Mouse (Mus musculus) forebrain, embryonic 10.5 days (tissue): ENCODE results near the gene Alox12b. TPM values are rescaled to one million over a fixed set of nuclear protein-coding genes. Genes with fewer than 3 reads are reported as not detected.

ENCODE experiments used
- DNase-seq: peaks from one replicate; pipeline ENCODE4 v3.0.0-alpha.2; 2017; ENCODE audit warnings: low spot score; ENCODE audit errors: extremely low spot score
- H3K27ac ChIP-seq: fragments of 300-500 bp; sonication (generic); 2 replicates; pipeline ENCODE4 v1.5.1; 2016; ENCODE audit warnings: mild to moderate bottlenecking
- H3K27me3 ChIP-seq: fragments of 300-500 bp; sonication (generic); 2 replicates; pipeline ENCODE4 v1.6.1; 2016; ENCODE audit warnings: mild to moderate bottlenecking; ENCODE audit not compliant: poor library complexity, severe bottlenecking
- H3K36me3 ChIP-seq: fragments of 300-500 bp; sonication (generic); replicated peaks from 2 replicates; pipeline ENCODE4 v1.6.1; 2016; ENCODE audit warnings: mild to moderate bottlenecking, moderate library complexity
- H3K4me1 ChIP-seq: fragments of 300-500 bp; sonication (generic); 2 replicates; pipeline ENCODE4 v1.6.1; 2016
- H3K4me3 ChIP-seq: fragments of 300-500 bp; sonication (generic); 2 replicates; pipeline ENCODE4 v1.5.1; 2016; ENCODE audit warnings: mild to moderate bottlenecking, moderate library complexity
- H3K9me3 ChIP-seq: fragments of 300-500 bp; sonication (generic); 2 replicates; pipeline ENCODE4 v1.6.1; 2016; ENCODE audit warnings: mild to moderate bottlenecking, moderate library complexity
- WGBS: fragments of 180-500 bp; shearing (Covaris S2); methylation state at CpG from one replicate; pipeline ENCODE4 v1.1.7; 2016; 5-methylcytosine and 5-hydroxymethylcytosine counted together
- polyA plus RNA-seq: library from polyadenylated mRNA; unstranded; fragments of >200 nt; fragmentation: Nextera tagmentation; extraction: Ambion mirVana; gene quantifications from 2 replicates; pipeline ENCODE4 v1.2.1, GENCODE M21; 2016

Gene Alox12b
- polyA plus RNA-seq, 1 experiment from 2014 or later, result 0.05 TPM

DNA sequence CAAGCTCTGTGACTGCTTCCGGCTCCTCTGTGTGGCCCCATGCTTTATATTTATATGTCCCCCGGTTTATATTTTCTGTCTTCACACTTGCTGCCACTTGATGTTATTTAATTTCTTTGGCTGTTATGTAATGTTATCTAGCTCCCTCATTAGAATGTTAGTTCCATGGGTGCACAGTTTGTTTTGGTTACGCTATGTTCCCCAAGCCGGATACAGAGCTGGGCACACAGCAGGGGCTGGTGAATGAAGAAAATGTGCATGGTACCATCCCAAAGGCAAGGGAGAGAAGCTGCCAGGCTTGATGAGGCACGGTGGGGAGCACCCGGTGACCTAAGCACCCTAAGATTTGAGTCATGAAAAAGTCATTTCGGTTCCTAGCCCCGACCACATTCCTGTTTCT is 3.0 kb upstream of the Alox12b start:
- Histone ChIP-seq H3K4me3 (no peak overlapping the region), H3K27me3 (peaks cover 64% of the 10 kb centered on the region), H3K9me3 (no peaks in the 10 kb centered on the region), H3K36me3 (no peaks in the 10 kb centered on the region), H3K27ac (no peak overlapping the region), H3K4me1 (peaks cover 19% of the 10 kb centered on the region)
- DNase-seq, result no peak
- WGBS, result 87% methylated on average over 8 of the region's 8 CpGs

DNA sequence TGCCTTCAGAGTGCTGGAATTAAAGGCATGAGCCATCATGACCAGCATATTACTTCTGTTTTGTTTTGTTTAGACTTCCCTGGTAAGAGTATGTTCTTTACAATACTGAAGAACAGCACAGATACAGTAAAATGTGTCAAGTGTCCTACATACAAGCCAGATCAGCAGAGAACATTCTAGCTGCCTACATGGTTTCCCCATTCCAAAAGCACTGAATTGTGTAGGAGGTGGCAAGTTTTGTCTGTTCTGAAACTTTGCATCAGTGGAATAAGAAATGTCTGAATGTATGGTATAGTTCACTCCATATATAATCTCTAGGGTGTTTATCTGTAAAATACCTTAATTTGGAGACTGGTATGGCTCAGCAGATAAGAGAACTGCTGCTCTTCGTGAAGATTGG is 1.4 kb upstream of the Alox12b start:
- Histone ChIP-seq H3K9me3 (no peaks in the 10 kb centered on the region), H3K27me3 (peaks cover 72% of the 10 kb centered on the region), H3K4me3 (no peak overlapping the region), H3K36me3 (no peaks in the 10 kb centered on the region), H3K27ac (no peak overlapping the region), H3K4me1 (peaks cover 19% of the 10 kb centered on the region)
- 40% methylated on average over 1 of the region's 1 CpGs for WGBS
- no peak for DNase-seq

DNA sequence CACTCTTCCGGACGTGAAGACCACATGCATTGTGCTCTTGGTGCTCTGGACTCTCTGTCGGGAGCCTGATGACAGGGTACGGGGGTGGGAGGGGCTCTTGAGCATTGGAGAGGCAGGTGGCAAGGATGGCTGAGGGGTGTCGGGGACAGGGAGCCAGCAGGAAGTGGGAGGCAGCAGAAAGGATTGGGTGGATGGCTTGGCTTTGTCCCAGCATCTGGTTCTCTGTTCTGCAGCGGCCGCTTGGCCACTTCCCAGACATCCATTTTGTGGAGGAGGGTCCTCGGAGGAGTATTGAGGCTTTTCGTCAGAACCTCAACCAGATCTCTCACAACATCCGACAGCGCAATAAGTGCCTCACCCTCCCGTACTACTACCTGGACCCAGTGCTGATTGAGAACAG is 12.5 kb downstream of the Alox12b start:
- Histone ChIP-seq H3K9me3 (no peaks in the 10 kb centered on the region), H3K4me1 (no peaks in the 10 kb centered on the region), H3K27ac (no peak overlapping the region), H3K4me3 (no peak overlapping the region), H3K27me3 (peaks cover 14% of the 10 kb centered on the region; the same call in 1 of the 2 replicates), H3K36me3 (no peaks in the 10 kb centered on the region)
- DNase-seq, result no peak
- 89% methylated on average over 12 of the region's 12 CpGs for WGBS

DNA sequence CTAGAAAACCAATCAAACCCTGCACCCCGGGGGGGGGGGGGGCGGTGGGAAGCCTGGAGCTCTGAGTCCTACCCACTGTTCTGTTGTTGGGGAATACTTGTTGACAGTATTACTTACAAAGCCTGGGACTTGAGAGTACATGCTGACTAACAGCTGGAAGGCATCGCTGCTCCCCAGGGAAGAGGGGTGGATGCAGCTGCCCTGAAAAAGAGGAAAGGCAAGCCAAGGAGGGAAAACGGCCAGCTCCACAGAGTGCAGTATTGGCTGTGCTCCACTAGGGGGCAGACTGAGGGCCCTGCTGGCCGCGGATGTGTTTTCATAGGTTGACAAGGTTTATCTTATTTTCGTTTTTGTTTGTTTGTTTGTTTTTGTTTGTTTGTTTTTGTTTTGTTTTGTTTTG is 14.8 kb downstream of the Alox12b start:
- 33% methylated on average over 7 of the region's 7 CpGs for WGBS
- Histone ChIP-seq H3K27me3 (no peaks in the 10 kb centered on the region), H3K4me3 (no peak overlapping the region), H3K9me3 (no peaks in the 10 kb centered on the region), H3K27ac (no peak overlapping the region), H3K4me1 (0 out of 2 replicates have a peak, but pooled peaks cover 7% of the 10 kb centered on the region), H3K36me3 (no peaks in the 10 kb centered on the region)
- peak; percentile 35 for DNase-seq

GRCm38 (mm10) chr11:69172606-69173005 is 15.8 kb downstream of the Alox12b start:
- H3K9me3 ChIP-seq, result no peaks in the 10 kb centered on the region
- no peaks in the 10 kb centered on the region for H3K27me3 ChIP-seq
- H3K4me3 ChIP-seq, result no peak overlapping the region
- no peak for DNase-seq
- H3K36me3 ChIP-seq, result no peaks in the 10 kb centered on the region
- H3K27ac ChIP-seq, result no peak overlapping the region
- H3K4me1 ChIP-seq, result 0 out of 2 replicates have a peak, but pooled peaks cover 7% of the 10 kb centered on the region
- 97% methylated on average over 2 of the region's 2 CpGs for WGBS

- H3K4me1 ChIP-seq, result 0 out of 2 replicates have a peak, but pooled peaks cover 7% of the 10 kb centered on the region
- H3K9me3 ChIP-seq, result no peaks in the 10 kb centered on the region
- no peaks in the 10 kb centered on the region for H3K27me3 ChIP-seq
- 94% methylated on average over 7 of the region's 7 CpGs for WGBS
- H3K4me3 ChIP-seq, result no peak overlapping the region
- no peak for DNase-seq
- H3K36me3 ChIP-seq, result no peaks in the 10 kb centered on the region
- H3K27ac ChIP-seq, result no peak overlapping the region
These were observed 17.9 kb downstream of the Alox12b start for GRCm38 (mm10) chr11:69174722-69175121.

- Histone ChIP-seq H3K4me3 (no peak overlapping the region), H3K27ac (no peak overlapping the region), H3K36me3 (no peaks in the 10 kb centered on the region), H3K27me3 (no peaks in the 10 kb centered on the region), H3K4me1 (0 out of 2 replicates have a peak, but pooled peaks cover 9% of the 10 kb centered on the region), H3K9me3 (no peaks in the 10 kb centered on the region)
- WGBS, result 84% methylated on average over 3 of the region's 3 CpGs
- no peak for DNase-seq
These were observed 21.7 kb downstream of the Alox12b start for GRCm38 (mm10) chr11:69178525-69178924.

- no peaks in the 10 kb centered on the region for H3K9me3 ChIP-seq
- H3K27me3 ChIP-seq, result no peaks in the 10 kb centered on the region
- H3K36me3 ChIP-seq, result no peaks in the 10 kb centered on the region
- 56% methylated on average over 3 of the region's 3 CpGs for WGBS
- DNase-seq, result no peak
- H3K4me3 ChIP-seq, result no peak overlapping the region
- no peak overlapping the region for H3K27ac ChIP-seq
- 0 out of 2 replicates have a peak, but pooled peaks cover 9% of the 10 kb centered on the region for H3K4me1 ChIP-seq
These were observed 22.7 kb downstream of the Alox12b start for GRCm38 (mm10) chr11:69179512-69179911.

DNA sequence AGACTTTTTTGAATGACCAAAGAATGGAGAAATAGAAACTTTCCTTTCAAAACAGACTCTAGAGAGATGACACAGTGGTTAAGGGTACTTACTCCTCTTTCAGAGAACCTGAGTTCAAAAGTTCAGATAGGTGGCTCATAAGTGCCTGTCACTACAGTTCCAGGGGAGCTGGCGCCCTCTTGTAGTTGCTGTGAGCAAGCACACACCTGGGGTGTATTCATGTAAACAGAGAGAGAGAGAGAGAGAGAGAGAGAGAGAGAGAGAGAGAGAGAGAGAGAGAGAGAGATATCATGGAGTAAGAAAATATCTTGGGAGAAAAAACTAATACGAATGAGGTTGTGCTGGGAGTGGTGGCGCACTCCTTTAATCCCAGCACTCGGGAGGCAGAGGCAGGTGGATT is 23.3 kb downstream of the Alox12b start:
- H3K27ac ChIP-seq, result no peak overlapping the region
- H3K4me1 ChIP-seq, result 0 out of 2 replicates have a peak, but pooled peaks cover 4% of the 10 kb centered on the region
- H3K9me3 ChIP-seq, result no peaks in the 10 kb centered on the region
- no peak overlapping the region for H3K4me3 ChIP-seq
- no peaks in the 10 kb centered on the region for H3K36me3 ChIP-seq
- 82% methylated on average over 4 of the region's 4 CpGs for WGBS
- no peak for DNase-seq
- no peaks in the 10 kb centered on the region for H3K27me3 ChIP-seq

DNA sequence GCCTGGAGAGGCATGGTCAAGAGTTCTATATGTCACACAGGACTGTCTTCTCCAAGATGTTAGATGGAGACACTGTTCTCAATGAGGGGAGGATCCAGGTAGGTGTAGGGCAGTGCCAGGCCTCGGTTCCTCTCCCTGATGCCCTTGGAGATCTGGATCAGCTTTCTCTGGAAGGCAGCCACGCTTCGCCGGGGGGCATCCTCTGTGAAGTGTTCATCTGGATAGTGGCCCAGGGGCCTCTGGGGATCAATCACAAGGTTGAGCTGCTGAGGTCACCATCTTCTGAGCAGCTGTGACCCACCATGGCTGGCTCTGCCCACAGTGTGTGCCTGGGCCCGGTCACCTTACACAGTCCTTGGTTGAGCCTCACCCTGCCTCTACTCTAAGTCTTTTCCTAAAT is 28.2 kb downstream of the Alox12b start:
- 91% methylated on average over 5 of the region's 5 CpGs for WGBS
- no peaks in the 10 kb centered on the region for H3K9me3 ChIP-seq

DNA sequence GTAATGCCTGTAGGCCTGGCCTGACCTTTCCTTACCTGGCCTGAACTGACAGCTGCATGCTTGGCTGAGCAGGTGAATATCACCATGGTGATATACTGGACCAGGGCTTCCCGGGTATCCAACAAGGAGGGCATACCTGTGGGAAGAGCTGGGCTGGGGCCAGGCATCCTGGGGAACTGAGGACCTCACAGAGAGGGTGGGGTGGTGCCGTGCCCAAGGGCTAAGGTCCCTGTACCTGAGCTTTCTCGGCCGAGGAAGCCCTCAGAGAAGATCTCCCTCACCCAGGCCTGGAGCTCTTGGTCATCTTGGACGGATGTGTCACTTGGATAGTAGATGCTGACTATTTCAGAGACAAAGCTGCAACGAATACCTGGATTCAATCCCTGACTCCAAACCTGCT is 29.1 kb downstream of the Alox12b start:
- 86% methylated on average over 6 of the region's 6 CpGs for WGBS
- Histone ChIP-seq H3K27me3 (no peaks in the 10 kb centered on the region), H3K4me1 (0 out of 2 replicates have a peak, but pooled peaks cover 3% of the 10 kb centered on the region), H3K4me3 (no peak overlapping the region), H3K9me3 (no peaks in the 10 kb centered on the region), H3K36me3 (no peaks in the 10 kb centered on the region), H3K27ac (no peak overlapping the region)
- no peak for DNase-seq

More for the DNA sequence above, 28.2 kb downstream of the Alox12b start:
- H3K4me3 ChIP-seq, result no peak overlapping the region
- DNase-seq, result no peak
- no peaks in the 10 kb centered on the region for H3K36me3 ChIP-seq
- H3K27me3 ChIP-seq, result no peaks in the 10 kb centered on the region
- H3K4me1 ChIP-seq, result 0 out of 2 replicates have a peak, but pooled peaks cover 3% of the 10 kb centered on the region
- no peak overlapping the region for H3K27ac ChIP-seq

DNA sequence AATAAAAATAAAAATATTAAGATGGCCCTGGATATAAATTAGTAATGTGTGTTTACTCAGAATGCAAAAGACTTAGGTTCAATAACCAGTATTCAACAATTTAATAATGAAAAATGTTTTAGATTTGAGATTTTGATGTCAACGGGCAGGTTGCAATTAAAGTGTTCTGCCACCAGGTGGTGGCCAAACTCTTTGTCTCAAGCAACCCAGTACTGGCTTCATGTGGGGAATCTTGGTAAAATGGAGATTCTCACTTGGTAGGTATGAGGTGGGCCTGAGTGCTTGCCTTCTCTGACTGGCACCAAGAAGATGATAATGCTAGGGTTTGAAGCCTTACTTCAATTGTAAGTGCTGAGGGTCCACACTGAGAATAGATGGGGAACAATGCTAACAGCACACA is 36.1 kb downstream of the Alox12b start:
- H3K9me3 ChIP-seq, result no peaks in the 10 kb centered on the region
- no peak overlapping the region for H3K4me3 ChIP-seq
- H3K27me3 ChIP-seq, result peaks cover 25% of the 10 kb centered on the region
- peak; percentile 39 for DNase-seq
- H3K27ac ChIP-seq, result no peak overlapping the region
- no peaks in the 10 kb centered on the region for H3K36me3 ChIP-seq
- peaks cover 11% of the 10 kb centered on the region for H3K4me1 ChIP-seq
- WGBS, result 6% methylated on average over 1 of the region's 1 CpGs

DNA sequence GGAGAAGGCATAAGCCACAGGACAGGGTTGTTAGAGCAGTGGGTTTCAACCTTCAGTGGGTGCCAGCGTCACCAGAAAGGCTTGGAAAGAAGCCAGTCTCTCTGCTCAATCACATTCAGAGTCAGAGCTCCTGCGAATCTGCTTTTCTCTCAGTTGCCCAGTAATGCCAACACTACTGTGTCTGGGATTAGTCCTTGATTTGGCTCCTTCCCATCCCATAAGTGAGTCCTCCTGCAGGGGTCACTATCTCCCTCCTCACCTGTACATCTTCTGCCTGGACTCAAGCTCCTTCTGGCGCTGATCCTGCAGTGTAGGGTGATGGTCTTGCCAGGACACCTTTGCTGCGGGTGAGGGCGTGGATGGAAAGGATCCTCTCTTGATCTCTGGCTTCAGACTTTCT is 40.0 kb downstream of the Alox12b start:
- DNase-seq, result no peak
- H3K4me1 ChIP-seq, result peaks cover 11% of the 10 kb centered on the region
- peak overlapping the region; percentile 42 for H3K4me3 ChIP-seq
- no peaks in the 10 kb centered on the region for H3K9me3 ChIP-seq
- H3K27me3 ChIP-seq, result peaks cover 36% of the 10 kb centered on the region
- 12% methylated on average over 5 of the region's 5 CpGs for WGBS
- H3K36me3 ChIP-seq, result no peaks in the 10 kb centered on the region
- H3K27ac ChIP-seq, result no peak overlapping the region

DNA sequence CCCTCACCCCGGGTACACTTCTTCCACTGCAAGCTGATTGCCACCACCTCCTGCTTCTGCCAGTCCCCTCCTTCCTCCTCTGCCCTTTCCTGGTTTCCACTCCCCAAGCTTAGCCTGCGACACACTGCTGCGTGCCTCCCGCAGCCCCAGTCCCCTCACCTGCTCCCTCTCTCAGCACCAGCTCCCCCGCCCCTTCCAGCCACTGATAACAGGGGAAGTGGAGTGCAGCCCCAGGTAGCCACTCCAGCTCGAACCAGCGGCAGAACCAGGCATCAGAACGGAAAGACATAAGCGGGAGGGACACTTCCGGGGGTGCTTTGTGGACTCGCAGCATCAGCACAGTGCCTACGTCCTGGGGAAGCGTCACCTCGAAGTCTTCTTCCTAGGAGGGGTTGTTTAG is 40.4 kb downstream of the Alox12b start:
- Histone ChIP-seq H3K36me3 (no peaks in the 10 kb centered on the region), H3K9me3 (no peaks in the 10 kb centered on the region), H3K4me3 (peak overlapping the region; percentile 42), H3K27me3 (peaks cover 36% of the 10 kb centered on the region), H3K4me1 (peaks cover 11% of the 10 kb centered on the region), H3K27ac (no peak overlapping the region)
- DNase-seq, result no peak
- WGBS, result under 1% methylated on average over 14 of the region's 14 CpGs
